Mouse (Mus musculus): ENCODE measurements at regions not wholly inside any gene's neighbourhood (a gene's known extent, or its start where the extent isn't known, plus 50 kb on each side); places are given as distances from the start of the nearest gene placed in this dataset.

DNA sequence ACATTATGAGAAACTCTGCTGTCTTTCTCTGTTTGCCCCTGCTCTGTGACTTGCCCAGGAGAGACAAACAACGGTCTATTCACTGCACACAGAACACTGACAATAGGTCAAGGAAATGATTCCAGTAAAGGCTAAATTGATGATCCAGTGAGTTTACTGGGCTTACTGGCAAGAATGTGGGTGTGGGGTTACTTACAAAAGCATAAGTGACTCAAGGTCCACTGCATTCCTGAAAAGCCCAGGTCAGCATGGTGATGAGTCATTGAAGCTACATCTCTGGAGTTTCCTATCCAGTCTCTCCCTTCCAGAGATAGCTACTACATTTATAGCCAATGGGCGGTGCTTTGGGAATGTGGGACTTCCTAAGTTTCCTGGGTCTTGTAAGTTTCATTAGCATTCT, 192.8 kb upstream of the Adamts5 start:
- Histone ChIP-seq H3K27ac (ENCODE audit: insufficient read depth, low read length) (no peak overlapping the region), H3K4me3 (ENCODE audit: extremely low read depth, insufficient read depth, insufficient read length) (no peak overlapping the region), H3K36me3 (ENCODE audit: control insufficient read depth, insufficient read depth, low read length) (no peaks in the 10 kb centered on the region), H3K27me3 (ENCODE audit: control insufficient read depth, insufficient read depth, low read length) (no peaks in the 10 kb centered on the region), H3K4me1 (ENCODE audit: control insufficient read depth, insufficient read depth, insufficient read length) (no peaks in the 10 kb centered on the region)
- 81% methylated on average over 2 of the region's 2 CpGs for WGBS
- TF ChIP-seq POLR2A (IDR thresholded peaks at IDR 0.05; ENCODE audit: low read depth, low read length) (no peak), CTCF (IDR thresholded peaks at IDR 0.05; ENCODE audit: extremely low read depth, insufficient read depth, insufficient read length, insufficient replicate concordance) (no peak)
- DNase-seq (ENCODE audit: low read depth in 1 of 2, low spot score in 2 of 2) = no peak

DNA sequence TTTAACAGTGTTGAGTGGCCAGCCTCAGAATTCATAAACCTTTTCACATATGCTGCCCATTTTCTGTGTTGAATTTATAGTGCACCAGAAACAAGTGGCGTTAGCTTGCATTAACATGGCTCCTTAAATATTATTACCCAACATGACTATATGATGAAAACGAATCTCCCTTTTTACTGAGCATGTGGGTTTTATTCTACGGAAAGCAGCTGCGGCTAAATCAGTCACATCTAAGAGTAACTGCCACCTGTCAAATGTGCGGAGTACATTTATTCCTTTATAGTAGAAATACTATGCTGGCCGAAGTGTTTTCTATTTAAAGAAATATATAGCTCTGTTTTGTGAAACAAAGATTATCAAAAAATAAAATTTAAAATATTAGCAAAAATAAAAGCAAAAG, 188.5 kb upstream of the Adamts5 start:
- 93% methylated on average over 6 of the region's 6 CpGs for WGBS
- Histone ChIP-seq H3K27me3 (ENCODE audit: control insufficient read depth, insufficient read depth, low read length) (no peaks in the 10 kb centered on the region), H3K4me3 (ENCODE audit: extremely low read depth, insufficient read depth, insufficient read length) (no peak overlapping the region), H3K4me1 (ENCODE audit: control insufficient read depth, insufficient read depth, insufficient read length) (no peaks in the 10 kb centered on the region), H3K27ac (ENCODE audit: insufficient read depth, low read length) (no peak overlapping the region), H3K36me3 (ENCODE audit: control insufficient read depth, insufficient read depth, low read length) (no peaks in the 10 kb centered on the region)
- no peak for DNase-seq (ENCODE audit: low read depth in 1 of 2, low spot score in 2 of 2)
- TF ChIP-seq POLR2A (IDR thresholded peaks at IDR 0.05; ENCODE audit: low read depth, low read length) (no peak), CTCF (IDR thresholded peaks at IDR 0.05; ENCODE audit: extremely low read depth, insufficient read depth, insufficient read length, insufficient replicate concordance) (no peak)

DNA sequence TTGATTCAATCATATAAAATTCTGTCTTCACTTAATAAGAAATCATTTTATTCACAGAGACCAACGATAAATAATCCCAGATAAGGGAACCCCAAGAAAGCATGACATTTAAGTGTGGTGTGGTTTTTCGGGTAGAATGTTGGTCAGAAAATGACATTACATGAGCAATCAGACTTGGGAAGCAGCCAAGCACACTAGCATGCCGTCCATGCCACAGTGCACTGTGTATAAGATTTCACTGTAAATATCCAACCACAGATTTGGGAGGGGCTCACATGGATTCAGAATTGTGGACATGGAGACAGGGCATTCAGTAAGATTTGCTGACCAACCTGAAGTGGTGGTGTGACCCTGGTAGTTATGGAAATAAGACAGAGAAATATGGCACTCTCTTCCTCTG, 185.8 kb upstream of the Adamts5 start:
- no peak for DNase-seq (ENCODE audit: low read depth in 1 of 2, low spot score in 2 of 2)
- WGBS = 84% methylated on average over 3 of the region's 3 CpGs
- Histone ChIP-seq H3K36me3 (ENCODE audit: control insufficient read depth, insufficient read depth, low read length) (no peaks in the 10 kb centered on the region), H3K4me3 (ENCODE audit: extremely low read depth, insufficient read depth, insufficient read length) (no peak overlapping the region), H3K27me3 (ENCODE audit: control insufficient read depth, insufficient read depth, low read length) (no peaks in the 10 kb centered on the region), H3K27ac (ENCODE audit: insufficient read depth, low read length) (no peak overlapping the region), H3K4me1 (ENCODE audit: control insufficient read depth, insufficient read depth, insufficient read length) (no peaks in the 10 kb centered on the region)
- no peak for TF ChIP-seq POLR2A (IDR thresholded peaks at IDR 0.05; ENCODE audit: low read depth, low read length)
- no peak for TF ChIP-seq CTCF (IDR thresholded peaks at IDR 0.05; ENCODE audit: extremely low read depth, insufficient read depth, insufficient read length, insufficient replicate concordance)

DNA sequence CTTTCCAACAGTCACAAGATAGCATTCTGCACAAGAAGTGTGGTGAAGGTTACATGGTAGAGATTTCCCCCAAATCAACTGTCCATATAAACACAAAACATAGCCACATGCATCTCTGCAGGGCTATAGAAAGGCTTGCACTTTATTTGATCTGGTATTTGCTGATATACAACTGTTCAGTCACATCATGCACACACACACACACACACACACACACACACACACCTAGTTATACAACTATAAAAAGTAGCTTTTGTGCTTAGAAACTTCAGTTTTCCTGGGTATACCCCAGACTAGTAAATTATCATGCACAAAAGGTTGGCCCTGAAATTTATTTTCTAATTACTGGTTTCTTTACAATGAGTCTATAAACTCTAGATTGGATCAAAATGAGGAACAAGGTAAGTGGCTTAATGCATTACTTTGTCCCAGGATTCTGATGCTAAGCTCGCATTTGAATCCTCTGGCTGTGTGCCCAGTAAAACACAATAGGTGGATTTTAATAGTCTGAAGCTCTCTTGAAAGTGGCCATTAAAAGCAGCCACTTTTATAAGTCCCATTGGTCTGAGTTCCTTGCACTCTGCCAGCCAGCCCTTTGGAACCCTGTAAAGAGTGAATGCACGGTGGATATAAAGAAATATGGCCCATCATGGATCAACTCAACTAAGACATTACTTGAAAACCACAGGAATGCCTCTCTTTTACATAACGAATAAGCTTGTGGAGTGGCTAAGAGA, 166.2 kb upstream of the Adamts5 start:
- Histone ChIP-seq H3K4me3 (ENCODE audit: extremely low read depth, insufficient read depth, insufficient read length) (no peak overlapping the region), H3K27me3 (ENCODE audit: control insufficient read depth, insufficient read depth, low read length) (no peaks in the 10 kb centered on the region), H3K27ac (ENCODE audit: insufficient read depth, low read length) (no peak overlapping the region), H3K36me3 (ENCODE audit: control insufficient read depth, insufficient read depth, low read length) (no peaks in the 10 kb centered on the region), H3K4me1 (ENCODE audit: control insufficient read depth, insufficient read depth, insufficient read length) (no peaks in the 10 kb centered on the region)
- DNase-seq (ENCODE audit: low read depth in 1 of 2, low spot score in 2 of 2) = no peak
- 60% methylated on average over 3 of the region's 3 CpGs for WGBS
- TF ChIP-seq CTCF (IDR thresholded peaks at IDR 0.05; ENCODE audit: extremely low read depth, insufficient read depth, insufficient read length, insufficient replicate concordance) (no peak), POLR2A (IDR thresholded peaks at IDR 0.05; ENCODE audit: low read depth, low read length) (no peak)

GRCm38 (mm10) chr16:86060087-86060486, 158.5 kb upstream of the Adamts5 start:
- Histone ChIP-seq H3K4me3 (ENCODE audit: extremely low read depth, insufficient read depth, insufficient read length) (no peak overlapping the region), H3K4me1 (ENCODE audit: control insufficient read depth, insufficient read depth, insufficient read length) (no peaks in the 10 kb centered on the region), H3K36me3 (ENCODE audit: control insufficient read depth, insufficient read depth, low read length) (no peaks in the 10 kb centered on the region), H3K27ac (ENCODE audit: insufficient read depth, low read length) (no peak overlapping the region), H3K27me3 (ENCODE audit: control insufficient read depth, insufficient read depth, low read length) (no peaks in the 10 kb centered on the region)
- 67% methylated on average over 5 of the region's 5 CpGs for WGBS
- no peak for DNase-seq (ENCODE audit: low read depth in 1 of 2, low spot score in 2 of 2)
- TF ChIP-seq POLR2A (IDR thresholded peaks at IDR 0.05; ENCODE audit: low read depth, low read length) (no peak), CTCF (IDR thresholded peaks at IDR 0.05; ENCODE audit: extremely low read depth, insufficient read depth, insufficient read length, insufficient replicate concordance) (no peak)

DNA sequence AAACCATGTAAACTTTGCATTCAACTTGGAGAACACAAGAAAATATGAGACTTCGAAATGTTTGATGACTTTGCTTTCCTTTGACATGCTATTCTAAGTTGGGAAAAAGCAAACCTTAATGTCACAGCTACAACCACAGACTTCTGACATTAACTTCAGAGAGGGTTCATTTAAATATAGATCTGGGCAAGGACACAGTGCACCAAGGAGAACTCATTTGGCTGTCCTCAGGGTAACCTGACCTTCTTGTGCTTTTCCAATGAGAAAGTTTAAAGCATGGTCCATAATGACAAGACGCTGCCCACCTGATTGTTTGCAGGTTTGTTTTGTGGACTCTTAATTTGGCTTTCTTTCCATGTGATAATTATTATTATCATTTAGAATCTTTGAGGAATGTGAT, 143.1 kb upstream of the Adamts5 start:
- Histone ChIP-seq H3K27me3 (ENCODE audit: control insufficient read depth, insufficient read depth, low read length) (no peaks in the 10 kb centered on the region), H3K4me1 (ENCODE audit: control insufficient read depth, insufficient read depth, insufficient read length) (no peaks in the 10 kb centered on the region), H3K36me3 (ENCODE audit: control insufficient read depth, insufficient read depth, low read length) (no peaks in the 10 kb centered on the region), H3K27ac (ENCODE audit: insufficient read depth, low read length) (no peak overlapping the region), H3K4me3 (ENCODE audit: extremely low read depth, insufficient read depth, insufficient read length) (no peak overlapping the region)
- no peak for TF ChIP-seq POLR2A (IDR thresholded peaks at IDR 0.05; ENCODE audit: low read depth, low read length)
- no peak for TF ChIP-seq CTCF (IDR thresholded peaks at IDR 0.05; ENCODE audit: extremely low read depth, insufficient read depth, insufficient read length, insufficient replicate concordance)
- DNase-seq (ENCODE audit: low read depth in 1 of 2, low spot score in 2 of 2) = no peak
- 70% methylated on average over 2 of the region's 2 CpGs for WGBS

DNA sequence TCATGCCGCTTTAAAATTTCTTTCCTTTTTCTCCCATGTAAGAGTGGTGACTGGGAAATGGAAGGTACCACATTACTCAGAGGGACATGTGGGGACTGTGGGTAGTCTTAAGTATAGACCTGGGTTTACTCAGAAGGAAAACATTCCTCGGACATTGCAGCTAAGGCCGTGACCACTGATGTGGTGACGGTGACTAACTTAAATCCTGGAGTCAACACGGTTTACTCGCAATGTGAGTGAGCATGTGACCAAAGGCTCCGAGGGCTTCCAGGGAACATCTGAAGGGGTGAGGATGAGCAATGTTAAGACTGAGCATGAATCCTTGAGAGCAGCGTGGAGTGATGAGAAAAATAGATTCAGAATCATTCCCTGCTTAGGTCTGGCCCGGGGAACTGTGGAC, 133.1 kb upstream of the Adamts5 start:
- no peaks in the 10 kb centered on the region for H3K27me3 ChIP-seq (ENCODE audit: control insufficient read depth, insufficient read depth, low read length)
- no peak overlapping the region for H3K27ac ChIP-seq (ENCODE audit: insufficient read depth, low read length)
- H3K36me3 ChIP-seq (ENCODE audit: control insufficient read depth, insufficient read depth, low read length) = no peaks in the 10 kb centered on the region
- no peaks in the 10 kb centered on the region for H3K4me1 ChIP-seq (ENCODE audit: control insufficient read depth, insufficient read depth, insufficient read length)
- no peak for TF ChIP-seq CTCF (IDR thresholded peaks at IDR 0.05; ENCODE audit: extremely low read depth, insufficient read depth, insufficient read length, insufficient replicate concordance)
- no peak for TF ChIP-seq POLR2A (IDR thresholded peaks at IDR 0.05; ENCODE audit: low read depth, low read length)
- DNase-seq (ENCODE audit: low read depth in 1 of 2, low spot score in 2 of 2) = no peak
- H3K4me3 ChIP-seq (ENCODE audit: extremely low read depth, insufficient read depth, insufficient read length) = no peak overlapping the region
- WGBS = 88% methylated on average over 9 of the region's 9 CpGs

All from spleen, adult 2 months (tissue).